Mouse (Mus musculus): ENCODE results near the gene Tbx19. TPM values are rescaled to one million over a fixed set of nuclear protein-coding genes. Genes with fewer than 3 reads are reported as not detected.

Gene Tbx19
- polyA plus RNA-seq, 1 experiment from 2014 or later, result 0.08 TPM

- Histone ChIP-seq H3K27me3 (replicated peaks; ENCODE audit: control insufficient read depth, insufficient read depth, low read length) (no peaks in the 10 kb centered on the region), H3K36me3 (ENCODE audit: control insufficient read depth, insufficient read depth, low read length) (no peaks in the 10 kb centered on the region), H3K9me3 (ENCODE audit: control insufficient read depth, low read length) (no peaks in the 10 kb centered on the region), H3K4me3 (ENCODE audit: low read depth, low read length) (no peak overlapping the region), H3K9ac (ENCODE audit: low read length) (no peak overlapping the region), H3K4me1 (replicated peaks; ENCODE audit: control insufficient read depth, insufficient read depth, low read length) (peaks cover 8% of the 10 kb centered on the region), H3K27ac (ENCODE audit: low read depth) (no peak overlapping the region), H3K4me2 (ENCODE audit: low read length) (peak overlapping the region; percentile 33)
- ATAC-seq (replicated peaks; ENCODE audit: low FRiP score, low TSS enrichment, low read depth) (peak; percentile 30; the same call in 1 of the 2 replicates), DNase-seq (ENCODE audit: low spot score) (peak; percentile 60)
- 14% methylated on average over 9 of the region's 9 CpGs for WGBS
Observed at GRCm38 (mm10) chr1:165119760-165120159, 40.8 kb downstream of the Tbx19 start.

- 0 out of 2 replicates have a peak overlapping the region, but pooled peaks have one; percentile 16 for H3K27ac ChIP-seq (ENCODE audit: low read depth)
- 67% methylated on average over 15 of the region's 15 CpGs for WGBS
- no peak for ATAC-seq (replicated peaks; ENCODE audit: low FRiP score, low TSS enrichment, low read depth)
Observed at GRCm38 (mm10) chr1:165119011-165119726, 41.4 kb downstream of the Tbx19 start.

GRCm38 (mm10) chr1:165114460-165115175 lies 46.0 kb downstream of the Tbx19 start:
- no peaks in the 10 kb centered on the region for H3K27me3 ChIP-seq (replicated peaks; ENCODE audit: control insufficient read depth, insufficient read depth, low read length)
- peaks cover 8% of the 10 kb centered on the region for H3K4me1 ChIP-seq (replicated peaks; ENCODE audit: control insufficient read depth, insufficient read depth, low read length)
- DNase-seq (ENCODE audit: low spot score), result no peak
- H3K27ac ChIP-seq (ENCODE audit: low read depth), result no peak overlapping the region
- no peaks in the 10 kb centered on the region for H3K36me3 ChIP-seq (ENCODE audit: control insufficient read depth, insufficient read depth, low read length)
- no peak for ATAC-seq (replicated peaks; ENCODE audit: low FRiP score, low TSS enrichment, low read depth)
- H3K9ac ChIP-seq (ENCODE audit: low read length), result no peak overlapping the region
- H3K4me2 ChIP-seq (ENCODE audit: low read length), result peak overlapping the region; percentile 28
- H3K4me3 ChIP-seq (ENCODE audit: low read depth, low read length), result no peak overlapping the region
- 31% methylated on average over 17 of the region's 17 CpGs for WGBS
- H3K9me3 ChIP-seq (ENCODE audit: control insufficient read depth, low read length), result no peaks in the 10 kb centered on the region

More at GRCm38 (mm10) chr1:165119011-165119726, 41.4 kb downstream of the Tbx19 start:
- peaks cover 8% of the 10 kb centered on the region for H3K4me1 ChIP-seq (replicated peaks; ENCODE audit: control insufficient read depth, insufficient read depth, low read length)
- no peak overlapping the region for H3K4me3 ChIP-seq (ENCODE audit: low read depth, low read length)
- no peak for DNase-seq (ENCODE audit: low spot score)
- no peaks in the 10 kb centered on the region for H3K9me3 ChIP-seq (ENCODE audit: control insufficient read depth, low read length)
- H3K36me3 ChIP-seq (ENCODE audit: control insufficient read depth, insufficient read depth, low read length), result no peaks in the 10 kb centered on the region
- H3K4me2 ChIP-seq (ENCODE audit: low read length), result no peak overlapping the region
- no peaks in the 10 kb centered on the region for H3K27me3 ChIP-seq (replicated peaks; ENCODE audit: control insufficient read depth, insufficient read depth, low read length)
- no peak overlapping the region for H3K9ac ChIP-seq (ENCODE audit: low read length)

GRCm38 (mm10) chr1:165113700-165114099 lies 46.9 kb downstream of the Tbx19 start:
- Histone ChIP-seq H3K36me3 (ENCODE audit: control insufficient read depth, insufficient read depth, low read length) (no peaks in the 10 kb centered on the region), H3K9me3 (ENCODE audit: control insufficient read depth, low read length) (no peaks in the 10 kb centered on the region), H3K27ac (ENCODE audit: low read depth) (no peak overlapping the region), H3K4me1 (replicated peaks; ENCODE audit: control insufficient read depth, insufficient read depth, low read length) (peaks cover 8% of the 10 kb centered on the region), H3K27me3 (replicated peaks; ENCODE audit: control insufficient read depth, insufficient read depth, low read length) (no peaks in the 10 kb centered on the region), H3K9ac (ENCODE audit: low read length) (no peak overlapping the region), H3K4me2 (ENCODE audit: low read length) (no peak overlapping the region), H3K4me3 (ENCODE audit: low read depth, low read length) (no peak overlapping the region)
- ATAC-seq (replicated peaks; ENCODE audit: low FRiP score, low TSS enrichment, low read depth) (no peak), DNase-seq (ENCODE audit: low spot score) (no peak)
- 51% methylated on average over 11 of the region's 11 CpGs for WGBS

- H3K36me3 ChIP-seq (ENCODE audit: control insufficient read depth, insufficient read depth, low read length), result no peaks in the 10 kb centered on the region
- H3K27me3 ChIP-seq (replicated peaks; ENCODE audit: control insufficient read depth, insufficient read depth, low read length), result no peaks in the 10 kb centered on the region
- peaks cover 8% of the 10 kb centered on the region for H3K4me1 ChIP-seq (replicated peaks; ENCODE audit: control insufficient read depth, insufficient read depth, low read length)
- ATAC-seq (replicated peaks; ENCODE audit: low FRiP score, low TSS enrichment, low read depth) (no peak), DNase-seq (ENCODE audit: low spot score) (no peak)
- no peak overlapping the region for H3K4me3 ChIP-seq (ENCODE audit: low read depth, low read length)
- H3K9me3 ChIP-seq (ENCODE audit: control insufficient read depth, low read length), result no peaks in the 10 kb centered on the region
- WGBS, result 67% methylated on average over 2 of the region's 2 CpGs
- H3K9ac ChIP-seq (ENCODE audit: low read length), result no peak overlapping the region
- no peak overlapping the region for H3K27ac ChIP-seq (ENCODE audit: low read depth)
- no peak overlapping the region for H3K4me2 ChIP-seq (ENCODE audit: low read length)
Observed at GRCm38 (mm10) chr1:165110659-165111058, 49.9 kb downstream of the Tbx19 start.

- 69% methylated on average over 5 of the region's 5 CpGs for WGBS
- H3K4me1 ChIP-seq (replicated peaks; ENCODE audit: control insufficient read depth, insufficient read depth, low read length), result no peaks in the 10 kb centered on the region; the same call in 1 of the 2 replicates
- DNase-seq (ENCODE audit: low spot score), result no peak
- H3K27ac ChIP-seq (ENCODE audit: low read depth), result no peak overlapping the region
- no peaks in the 10 kb centered on the region for H3K36me3 ChIP-seq (ENCODE audit: control insufficient read depth, insufficient read depth, low read length)
- H3K27me3 ChIP-seq (replicated peaks; ENCODE audit: control insufficient read depth, insufficient read depth, low read length), result no peaks in the 10 kb centered on the region
- H3K9ac ChIP-seq (ENCODE audit: low read length), result no peak overlapping the region
- ATAC-seq (replicated peaks; ENCODE audit: low FRiP score, low TSS enrichment, low read depth), result no peak
- H3K4me2 ChIP-seq (ENCODE audit: low read length), result no peak overlapping the region
- no peak overlapping the region for H3K4me3 ChIP-seq (ENCODE audit: low read depth, low read length)
- no peaks in the 10 kb centered on the region for H3K9me3 ChIP-seq (ENCODE audit: control insufficient read depth, low read length)
Observed at GRCm38 (mm10) chr1:165109135-165109534, 51.4 kb downstream of the Tbx19 start.

- Histone ChIP-seq H3K4me2 (ENCODE audit: low read length) (no peak overlapping the region), H3K4me1 (replicated peaks; ENCODE audit: control insufficient read depth, insufficient read depth, low read length) (no peaks in the 10 kb centered on the region; the same call in 1 of the 2 replicates), H3K36me3 (ENCODE audit: control insufficient read depth, insufficient read depth, low read length) (no peaks in the 10 kb centered on the region), H3K27me3 (replicated peaks; ENCODE audit: control insufficient read depth, insufficient read depth, low read length) (no peaks in the 10 kb centered on the region), H3K9ac (ENCODE audit: low read length) (no peak overlapping the region), H3K9me3 (ENCODE audit: control insufficient read depth, low read length) (no peaks in the 10 kb centered on the region), H3K27ac (ENCODE audit: low read depth) (no peak overlapping the region), H3K4me3 (ENCODE audit: low read depth, low read length) (no peak overlapping the region)
- no peak for ATAC-seq (replicated peaks; ENCODE audit: low FRiP score, low TSS enrichment, low read depth)
- DNase-seq (ENCODE audit: low spot score), result no peak
- WGBS, result 73% methylated on average over 5 of the region's 5 CpGs
Observed at GRCm38 (mm10) chr1:165108477-165108876, 52.1 kb downstream of the Tbx19 start.

GRCm38 (mm10) chr1:165106011-165106385 lies 54.6 kb downstream of the Tbx19 start:
- ATAC-seq (replicated peaks; ENCODE audit: low FRiP score, low TSS enrichment, low read depth) (no peak), DNase-seq (ENCODE audit: low spot score) (no peak)
- no peaks in the 10 kb centered on the region for H3K36me3 ChIP-seq (ENCODE audit: control insufficient read depth, insufficient read depth, low read length)
- 70% methylated on average over 2 of the region's 2 CpGs for WGBS
- no peaks in the 10 kb centered on the region for H3K9me3 ChIP-seq (ENCODE audit: control insufficient read depth, low read length)
- no peaks in the 10 kb centered on the region; the same call in 1 of the 2 replicates for H3K4me1 ChIP-seq (replicated peaks; ENCODE audit: control insufficient read depth, insufficient read depth, low read length)
- no peak overlapping the region for H3K9ac ChIP-seq (ENCODE audit: low read length)
- no peak overlapping the region for H3K4me2 ChIP-seq (ENCODE audit: low read length)
- no peaks in the 10 kb centered on the region for H3K27me3 ChIP-seq (replicated peaks; ENCODE audit: control insufficient read depth, insufficient read depth, low read length)
- H3K4me3 ChIP-seq (ENCODE audit: low read depth, low read length), result no peak overlapping the region
- H3K27ac ChIP-seq (ENCODE audit: low read depth), result no peak overlapping the region

Measured in intestine, embryonic 14.5 days (tissue).